Mouse (Mus musculus) monocyte, adult 2 months (primary cell): ENCODE measurements around the gene Lypd5.
"Not testable (repeated sequence)": the region's sequence is repeated elsewhere in the genome, so short reads cannot be mapped to it uniquely, and the experiment has no call there.

Source experiments
- DNase-seq, 2 experiments: peaks; one replicate each; pipeline ENCODE4 v3.0.0; 2022; ENCODE audit warnings: low spot score in 2 of 2, low read depth in 1 of 2

Gene Lypd5

GRCm38 (mm10) chr7:24382730-24383372, 33.9 kb downstream of the Lypd5 start:
- DNase-seq: no peak

DNA sequence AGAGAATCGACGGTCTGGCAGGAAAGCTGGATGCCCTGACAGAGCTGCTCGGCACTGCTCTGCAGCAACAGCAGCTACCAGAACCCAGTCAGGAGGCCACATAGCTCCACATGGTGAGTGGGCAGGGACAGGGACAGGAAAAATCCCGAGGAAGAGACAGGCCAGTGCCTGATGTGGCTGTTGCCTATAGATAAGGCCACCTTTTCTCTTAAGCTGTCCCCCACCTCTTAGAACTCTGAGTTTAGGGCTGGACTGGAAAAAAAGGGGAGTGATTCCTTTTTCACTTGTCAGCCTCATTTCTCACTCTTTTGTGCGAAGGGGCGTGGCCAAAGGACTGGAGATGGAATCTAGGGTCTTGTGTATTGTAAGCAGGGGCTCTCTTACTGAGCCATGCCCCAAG, 35.1 kb downstream of the Lypd5 start:
- no peak for DNase-seq

DNA sequence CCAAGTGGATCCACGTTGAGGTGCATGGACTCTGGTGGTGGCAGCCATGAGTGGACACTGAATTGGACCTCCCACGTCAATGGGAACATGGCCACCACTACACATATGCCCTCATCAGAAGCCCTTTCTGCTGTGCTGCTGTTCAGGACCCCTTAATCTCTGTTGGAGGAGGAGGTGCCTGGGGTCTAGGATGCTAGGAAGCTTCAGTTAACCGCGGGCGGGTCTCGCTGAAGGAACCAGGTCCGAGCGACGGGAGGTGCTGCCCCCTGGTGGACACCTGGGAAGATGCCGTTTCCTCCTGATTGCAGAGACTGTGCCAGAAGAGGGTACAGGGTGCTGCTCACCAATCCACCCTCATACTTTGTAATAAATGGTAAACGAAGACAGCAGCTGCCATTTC, 35.8 kb downstream of the Lypd5 start:
- peak in 1 of 2 experiments; percentile 53 for DNase-seq

- peak; percentile 62 to 68 for DNase-seq
Observed at GRCm38 (mm10) chr7:24387059-24387556, 38.1 kb downstream of the Lypd5 start.

GRCm38 (mm10) chr7:24389516-24390187, 40.7 kb downstream of the Lypd5 start:
- peak in 1 of 2 experiments; percentile 31 for DNase-seq

DNA sequence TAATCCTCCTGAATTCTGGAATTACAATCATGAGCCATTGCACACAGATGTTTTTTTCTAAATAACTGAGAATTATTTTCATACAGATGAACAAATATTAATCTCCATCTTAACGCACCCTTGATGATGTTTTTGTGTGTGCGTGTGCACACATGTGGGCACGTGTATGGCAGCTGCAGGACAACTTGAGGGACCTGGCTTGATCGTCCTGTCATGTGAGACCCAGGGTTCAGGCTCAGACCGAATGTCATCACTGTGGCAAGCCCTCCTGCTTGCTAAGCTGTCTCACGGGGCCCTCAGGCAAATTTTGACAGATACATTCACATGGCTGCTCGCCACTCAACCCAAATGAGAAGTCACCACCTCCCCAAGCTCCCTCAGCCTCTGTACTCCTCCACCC, 41.5 kb downstream of the Lypd5 start:
- DNase-seq: no peak

DNA sequence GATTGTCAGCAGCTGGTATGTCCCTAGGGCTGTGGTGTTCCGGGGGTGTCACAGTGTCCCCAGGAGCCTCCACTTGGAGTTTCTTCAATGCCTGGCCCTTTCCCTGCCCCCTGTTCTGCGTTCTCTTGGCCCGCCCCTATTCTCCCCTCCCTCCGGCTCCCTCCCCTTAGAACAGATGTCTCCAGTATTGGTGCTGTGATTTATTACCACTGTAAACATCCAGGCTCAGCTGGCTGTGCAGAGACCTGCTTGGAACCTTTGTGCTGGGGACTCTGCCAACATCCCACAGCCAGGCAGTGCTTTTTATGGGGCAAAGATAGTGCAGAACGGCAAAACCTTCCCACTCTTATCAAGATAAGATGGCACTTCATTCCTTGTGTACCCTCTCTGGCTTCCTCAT, 42.1 kb downstream of the Lypd5 start:
- no peak for DNase-seq

- DNase-seq: no peak
Observed at GRCm38 (mm10) chr7:24391687-24392086, 42.7 kb downstream of the Lypd5 start.

GRCm38 (mm10) chr7:24394054-24394453, 45.1 kb downstream of the Lypd5 start:
- DNase-seq: no peak

DNA sequence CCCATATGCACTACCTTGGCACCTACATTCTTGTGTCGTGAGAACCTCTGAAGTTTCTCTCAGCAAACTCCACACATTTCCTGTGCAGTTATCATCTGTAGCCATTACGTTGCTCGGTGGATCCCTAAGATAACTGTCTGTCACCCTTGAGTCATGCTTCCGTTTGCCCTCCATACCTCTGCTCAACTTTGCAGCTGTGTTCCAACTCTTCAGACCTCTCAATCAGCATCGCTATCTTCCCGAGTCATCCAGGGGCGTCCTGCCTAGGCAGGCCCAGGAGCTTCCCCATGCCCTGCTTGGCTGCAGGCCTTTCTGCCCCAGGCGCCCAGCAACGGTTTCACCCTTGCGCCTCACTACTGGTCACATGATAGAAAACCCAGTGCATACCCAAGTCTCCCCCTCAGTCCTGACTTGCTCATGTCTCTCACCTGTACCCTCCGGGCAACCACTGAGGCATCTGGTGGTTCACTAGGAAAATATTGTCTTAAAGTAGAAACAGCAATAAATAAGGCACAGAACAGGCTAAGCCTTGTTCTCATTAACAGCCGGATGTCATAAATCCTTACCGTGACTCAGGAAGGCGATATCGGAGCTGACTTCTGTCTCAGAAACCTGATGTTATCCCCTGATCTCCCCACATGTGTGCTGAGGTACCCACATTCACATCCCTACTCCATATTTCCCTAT, 45.6 kb downstream of the Lypd5 start:
- DNase-seq: no peak

DNA sequence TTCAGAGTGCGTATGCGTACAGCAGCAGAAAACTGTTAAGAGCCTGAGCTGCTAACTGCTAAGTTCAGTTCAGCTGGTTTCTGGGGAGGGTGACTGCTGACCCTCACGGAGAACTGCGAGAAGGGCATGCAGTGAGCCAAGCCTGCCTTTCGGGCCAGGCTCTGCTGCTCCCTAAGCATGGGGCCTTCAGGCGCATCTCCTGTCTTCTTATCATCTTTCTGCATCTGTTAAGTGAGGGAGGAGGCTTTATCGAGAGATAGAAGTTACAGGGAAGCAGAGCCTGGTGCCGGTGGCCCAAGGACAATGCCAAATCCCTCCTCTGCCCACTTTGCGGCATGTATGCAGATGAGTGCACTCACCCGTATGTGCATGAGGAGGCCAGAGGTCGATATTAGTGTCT, 47.8 kb downstream of the Lypd5 start:
- no peak for DNase-seq

GRCm38 (mm10) chr7:24398364-24398913, 49.4 kb downstream of the Lypd5 start:
- DNase-seq: no peak

DNA sequence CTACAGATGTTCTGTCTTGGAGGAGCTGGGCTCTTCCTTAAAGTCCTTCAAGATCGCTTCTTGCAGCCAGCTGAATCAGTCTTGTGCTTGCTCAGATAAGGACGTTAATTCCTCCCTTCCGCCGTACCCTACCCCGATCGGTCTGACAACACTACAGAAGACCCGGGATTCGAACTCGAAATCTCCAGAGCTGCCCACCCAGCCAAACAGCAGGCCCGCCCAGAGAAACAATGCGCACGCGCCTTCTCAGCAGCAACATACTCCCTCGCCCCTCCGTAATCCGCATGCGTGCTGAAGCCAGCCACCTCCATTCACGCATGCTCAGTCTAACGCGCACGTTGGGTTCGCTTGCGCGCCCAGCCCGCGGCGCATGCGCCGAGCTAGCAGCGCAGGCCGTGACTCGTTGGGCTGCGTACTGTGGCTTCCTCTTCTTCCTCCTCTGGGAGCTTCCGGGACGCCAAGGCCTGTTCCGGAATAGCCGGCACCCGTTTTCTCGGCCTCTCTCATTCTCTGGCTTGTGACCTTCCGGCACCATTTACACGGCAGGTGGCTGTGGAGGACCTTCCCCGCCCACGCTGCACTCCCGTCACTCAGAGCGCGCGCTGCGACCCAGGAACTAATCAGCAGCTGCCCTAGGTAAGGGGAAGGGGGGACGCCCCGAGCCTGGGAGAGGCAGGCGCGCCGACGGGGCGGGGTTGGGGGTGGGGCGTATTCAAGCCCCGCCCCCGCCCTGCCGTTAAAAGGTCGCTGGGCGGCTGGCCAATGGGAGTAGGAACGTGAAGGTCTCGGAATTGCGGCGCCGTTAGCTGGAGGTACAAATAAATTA, 50.5 kb downstream of the Lypd5 start, which contains the start of gene Smg9:
TSS of gene Smg9 (plus strand) at position 364 of the 826 bp plus-strand sequence.
- peak; percentile 93 for DNase-seq

DNA sequence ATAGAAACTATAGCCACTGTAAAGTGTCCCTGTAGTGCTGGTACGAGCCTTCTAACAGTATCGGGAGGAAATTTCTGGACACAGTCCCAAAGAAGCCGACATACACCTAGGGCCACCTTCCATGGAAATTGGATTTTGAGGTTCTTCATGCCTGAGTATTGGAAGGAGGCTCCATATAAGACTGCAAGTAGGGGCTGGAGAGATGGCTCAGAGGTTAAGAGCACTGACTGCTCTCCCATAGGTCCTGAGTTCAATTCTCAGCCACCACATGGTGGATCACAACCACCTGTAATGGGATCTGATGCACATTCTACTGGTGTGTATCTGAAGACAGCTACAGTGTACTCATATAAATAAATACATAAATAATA, 51.1 kb downstream of the Lypd5 start:
- no peak for DNase-seq

DNA sequence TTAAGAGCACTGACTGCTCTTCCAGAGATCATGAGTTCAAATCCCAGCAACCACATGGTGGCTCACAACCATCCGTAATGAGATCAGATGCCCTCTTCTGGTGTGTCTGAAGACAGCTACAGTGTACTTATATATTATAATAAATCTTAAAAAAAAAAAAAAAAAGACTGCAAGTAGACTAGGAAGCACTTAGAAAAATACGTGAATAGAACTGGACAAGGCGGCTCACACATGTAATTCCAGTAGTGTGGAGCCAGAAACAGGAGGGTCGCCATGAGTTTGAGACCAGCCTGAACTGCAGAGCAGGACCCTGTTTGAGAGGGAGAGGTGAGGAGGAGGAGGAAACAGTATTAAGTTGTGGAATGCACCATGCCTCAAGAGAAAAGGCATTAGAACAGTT, 51.5 kb downstream of the Lypd5 start:
- DNase-seq: not testable (repeated sequence)

DNA sequence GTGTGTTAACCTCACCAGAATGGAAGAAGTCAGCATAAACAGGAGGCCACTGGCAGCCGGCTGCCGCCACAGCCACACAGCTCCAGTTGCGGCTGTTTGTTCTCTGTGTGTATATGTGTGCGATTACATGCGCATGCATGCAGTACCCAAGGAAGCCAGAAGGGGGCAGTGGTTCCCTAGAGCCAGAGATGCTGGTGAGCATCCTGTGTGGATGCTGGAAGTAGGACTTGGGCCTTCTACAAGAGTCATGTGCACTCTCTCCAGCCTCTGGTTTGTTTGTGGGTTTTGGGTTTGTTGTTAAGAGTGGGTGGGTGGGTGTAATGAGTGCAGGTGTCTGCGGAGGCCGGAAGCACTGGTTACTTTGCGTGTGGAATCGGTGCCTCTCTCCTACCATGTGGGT, 53.9 kb downstream of the Lypd5 start:
- DNase-seq: no peak
